Mouse (Mus musculus) frontal cortex, postnatal 14 days (tissue): ENCODE results near the gene Syt5.

Source experiments
- DNase-seq, 2 experiments: peaks; one replicate each; pipeline ENCODE4 v3.0.0; 2022; ENCODE audit warnings: low spot score in 2 of 2

Syt5 gene

DNA sequence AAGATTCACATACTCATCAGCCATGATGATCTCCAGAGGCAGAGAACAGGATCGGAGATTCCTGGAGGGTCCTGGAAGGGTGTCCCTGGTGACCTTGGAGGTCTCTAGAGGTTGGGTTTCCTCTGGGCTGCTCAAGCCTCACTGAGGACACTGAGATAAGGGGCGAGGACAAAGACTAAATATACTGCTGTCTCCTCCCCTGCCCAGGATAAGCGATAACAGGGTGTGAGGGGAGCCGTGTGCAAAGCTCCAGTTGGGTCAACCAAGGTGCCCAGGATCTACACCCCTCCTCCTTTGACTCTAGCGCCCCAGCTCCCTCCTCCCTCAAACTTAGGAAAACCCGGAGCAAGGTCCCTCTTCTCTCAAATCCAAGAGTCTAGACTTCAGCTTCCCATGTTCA is 25.0 kb downstream of the Syt5 start:
- no peak for DNase-seq

GRCm38 (mm10) chr7:4521231-4522003 is 25.9 kb downstream of the Syt5 start:
- no peak for DNase-seq

GRCm38 (mm10) chr7:4518487-4518886 is 28.9 kb downstream of the Syt5 start:
- DNase-seq: no peak

DNA sequence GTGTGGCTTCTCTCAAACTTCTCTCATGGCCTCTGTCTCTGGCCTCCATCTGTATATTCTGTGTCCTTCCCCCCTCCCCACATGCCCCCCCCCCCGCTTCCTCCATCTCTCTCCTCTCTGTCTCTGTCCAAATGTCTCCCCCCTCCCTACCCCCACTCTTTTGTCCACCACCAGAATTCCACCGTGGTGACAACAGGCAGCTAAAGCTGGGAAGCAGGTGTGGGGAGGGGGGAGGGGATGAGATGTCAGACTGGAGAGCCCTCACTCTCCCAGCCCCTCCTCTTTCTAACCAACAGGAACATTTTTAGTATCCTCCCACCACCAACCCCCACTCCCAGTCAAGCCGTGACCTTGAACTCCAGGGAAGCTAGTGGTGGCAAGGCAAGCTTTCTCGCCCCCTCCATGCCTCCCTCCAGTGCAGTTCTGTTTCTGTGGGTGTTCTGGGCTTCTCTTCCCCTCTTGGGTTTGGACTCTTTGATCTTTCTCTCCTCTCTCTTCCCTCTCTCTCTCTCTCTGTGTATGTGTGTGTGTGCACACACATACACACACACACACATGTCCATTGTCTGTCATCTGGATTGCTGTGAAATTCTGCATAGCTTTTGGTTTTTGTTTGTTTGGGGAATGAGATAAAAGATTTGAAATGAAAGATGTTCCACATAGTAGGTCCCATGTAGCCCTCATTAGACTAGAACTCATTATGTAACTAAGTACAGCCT is 30.9 kb downstream of the Syt5 start, which contains the start of gene Tnnt1:
Gene Tnnt1, minus strand, starts transcription at position 51 of the 719 bp plus-strand sequence.
- no peak for DNase-seq

- DNase-seq: no peak
These were observed 31.5 kb downstream of the Syt5 start for GRCm38 (mm10) chr7:4515853-4516252.

DNA sequence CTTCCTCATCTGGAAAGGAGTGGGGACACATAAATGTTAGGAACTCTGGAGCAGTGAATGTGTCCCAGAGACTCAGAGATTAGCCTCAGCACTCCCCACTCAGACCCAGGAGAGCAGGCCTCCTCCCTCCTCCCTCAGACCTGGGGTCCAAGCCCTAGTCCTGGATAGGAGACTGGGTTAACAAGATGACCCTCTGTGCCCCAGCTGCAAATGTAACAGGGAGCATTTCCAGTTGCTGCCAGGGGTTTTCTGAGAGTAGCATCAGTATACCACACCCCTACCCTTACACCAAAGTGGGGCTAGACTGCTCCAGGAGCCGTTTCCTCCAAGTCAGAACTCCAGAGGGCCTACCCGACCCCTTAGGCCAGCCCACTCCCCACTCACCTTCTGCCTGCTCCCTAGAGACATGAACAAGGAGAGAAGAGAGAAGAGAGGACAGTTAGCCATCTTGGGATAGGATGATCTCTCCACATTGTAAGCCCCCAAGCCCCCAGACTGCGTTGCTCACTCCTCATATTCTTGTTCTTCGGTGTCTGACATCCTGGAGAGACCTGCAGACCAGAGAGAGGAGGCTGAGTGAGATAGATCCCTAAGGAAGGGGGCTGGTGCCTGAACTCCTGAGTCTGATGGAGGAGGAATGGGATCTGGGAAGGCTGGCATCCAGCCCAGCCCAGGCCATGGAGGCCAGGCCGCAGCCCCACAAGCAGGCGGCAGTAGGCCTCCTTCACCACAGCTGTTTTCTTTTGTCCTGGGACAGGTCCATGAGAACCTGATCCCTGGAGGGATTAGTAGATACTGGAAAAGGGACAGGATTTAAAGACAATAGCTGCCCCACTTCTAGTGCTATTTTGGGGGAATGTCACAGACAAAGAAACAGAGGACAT is 33.3 kb downstream of the Syt5 start:
- no peak for DNase-seq

DNA sequence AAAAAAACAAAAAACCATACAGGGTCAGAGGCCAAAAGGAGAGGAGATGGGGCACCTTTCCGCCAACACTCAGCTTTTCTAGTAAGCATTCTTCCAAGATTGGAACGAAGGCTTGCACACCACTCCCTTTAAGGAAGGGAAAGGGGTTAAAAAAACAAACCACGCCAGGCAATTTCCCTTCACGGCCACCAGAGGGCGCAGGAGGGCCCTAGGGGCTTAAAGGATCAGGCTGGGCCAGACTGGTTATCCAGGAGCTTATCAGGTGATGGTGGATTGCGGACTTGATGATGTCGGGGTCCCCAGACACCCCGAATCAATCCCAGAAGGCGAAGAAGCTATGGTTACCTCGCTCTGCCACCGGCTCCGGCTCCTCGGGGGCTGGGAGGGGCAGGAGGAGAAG is 34.1 kb downstream of the Syt5 start:
- DNase-seq: no peak

DNA sequence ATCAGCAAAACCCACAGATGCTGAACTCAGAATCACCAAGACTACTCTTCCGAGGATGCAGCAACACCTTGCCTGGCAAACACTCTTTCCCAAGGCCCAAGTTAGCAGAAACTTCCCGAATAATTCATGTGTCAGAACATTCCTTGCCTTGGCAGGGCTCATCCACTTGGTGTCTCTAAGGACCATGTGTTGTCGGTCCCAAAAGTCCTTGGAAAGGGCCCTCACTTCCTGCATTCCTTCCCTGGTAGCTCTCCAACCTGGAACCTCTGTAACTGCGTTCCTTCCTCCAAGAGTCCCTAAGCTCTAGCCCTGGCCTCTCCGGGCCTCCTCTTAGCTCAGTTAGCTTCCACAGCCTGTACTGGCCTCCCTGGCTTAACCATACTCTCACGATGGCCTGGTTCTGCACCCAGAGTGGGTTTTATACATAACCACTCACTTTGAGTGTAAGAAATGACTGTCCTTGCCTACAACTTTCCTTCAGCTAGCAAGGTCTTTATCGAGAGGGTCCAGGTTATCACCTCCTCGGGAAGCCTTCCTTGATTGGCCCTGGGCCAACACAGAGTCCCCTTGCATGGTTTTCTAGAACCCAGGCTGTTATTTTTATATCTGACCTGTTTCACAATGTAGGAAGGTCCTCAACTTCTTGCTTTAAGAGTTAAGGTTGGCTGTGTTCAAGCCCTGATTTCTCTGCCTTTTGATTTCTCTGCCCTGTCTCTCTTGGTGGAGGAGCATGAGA is 35.7 kb downstream of the Syt5 start:
- DNase-seq: no peak

- DNase-seq: no peak
These were observed 37.3 kb downstream of the Syt5 start for GRCm38 (mm10) chr7:4509863-4510608.

GRCm38 (mm10) chr7:4508739-4509116 is 38.6 kb downstream of the Syt5 start:
- no peak for DNase-seq

GRCm38 (mm10) chr7:4508062-4508738 is 39.1 kb downstream of the Syt5 start:
- no peak for DNase-seq

GRCm38 (mm10) chr7:4507220-4507619 is 40.1 kb downstream of the Syt5 start:
- DNase-seq: no peak

GRCm38 (mm10) chr7:4504646-4505435 is 42.5 kb downstream of the Syt5 start:
- no peak for DNase-seq

GRCm38 (mm10) chr7:4503858-4504257 is 43.5 kb downstream of the Syt5 start:
- no peak for DNase-seq

DNA sequence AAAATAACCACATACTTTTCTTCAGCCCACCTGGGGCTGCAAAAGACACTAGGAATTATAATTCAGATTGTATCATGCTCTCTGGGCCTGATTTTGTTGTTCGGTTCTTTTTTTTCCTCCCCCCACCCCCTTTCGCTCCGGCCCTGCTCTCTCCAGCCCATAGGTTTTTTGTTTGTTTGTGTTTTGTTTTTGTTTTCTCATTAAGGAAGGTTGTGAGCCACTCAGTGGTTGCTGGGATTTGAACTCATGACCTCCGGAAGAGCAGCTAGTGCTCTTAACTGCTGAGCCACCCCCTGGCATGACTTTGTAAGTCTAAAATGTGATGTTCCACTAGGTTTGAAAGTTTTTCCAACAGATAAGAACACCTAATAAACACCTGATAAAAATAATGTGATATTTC is 44.2 kb downstream of the Syt5 start:
- no peak for DNase-seq

DNA sequence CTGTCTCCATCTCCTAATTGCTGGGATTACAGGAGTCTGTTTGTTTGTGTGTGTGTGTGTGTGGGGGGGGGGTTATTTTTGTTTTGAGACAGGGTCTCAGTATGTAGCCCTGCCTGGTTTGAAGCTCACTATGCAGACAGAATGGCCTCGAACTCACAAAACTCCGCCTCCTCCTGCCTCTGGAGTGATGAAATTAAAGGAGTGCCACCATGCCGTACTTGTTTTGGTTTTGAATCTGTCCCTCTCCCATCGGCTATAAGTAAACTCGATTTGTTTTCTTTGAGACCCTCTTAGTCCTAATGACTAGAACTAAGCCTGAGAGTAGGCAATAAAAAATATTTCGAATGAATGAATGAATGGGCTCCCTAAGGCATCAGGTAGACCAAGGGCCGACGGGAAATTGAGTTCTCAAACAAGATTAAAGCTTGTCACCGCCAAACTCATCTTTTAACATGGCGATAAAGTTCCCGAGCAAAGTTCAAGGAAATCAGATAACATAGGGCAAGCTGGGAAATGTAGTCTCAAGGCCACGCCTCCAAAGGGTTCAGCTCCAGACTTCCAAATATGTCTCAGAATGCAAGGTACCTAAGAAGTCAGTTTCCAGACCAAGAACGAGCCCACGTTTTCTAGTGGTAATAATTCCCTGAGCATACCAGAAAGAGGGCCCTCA is 44.8 kb downstream of the Syt5 start:
- DNase-seq: peak in 1 of 2 experiments; percentile 37

DNA sequence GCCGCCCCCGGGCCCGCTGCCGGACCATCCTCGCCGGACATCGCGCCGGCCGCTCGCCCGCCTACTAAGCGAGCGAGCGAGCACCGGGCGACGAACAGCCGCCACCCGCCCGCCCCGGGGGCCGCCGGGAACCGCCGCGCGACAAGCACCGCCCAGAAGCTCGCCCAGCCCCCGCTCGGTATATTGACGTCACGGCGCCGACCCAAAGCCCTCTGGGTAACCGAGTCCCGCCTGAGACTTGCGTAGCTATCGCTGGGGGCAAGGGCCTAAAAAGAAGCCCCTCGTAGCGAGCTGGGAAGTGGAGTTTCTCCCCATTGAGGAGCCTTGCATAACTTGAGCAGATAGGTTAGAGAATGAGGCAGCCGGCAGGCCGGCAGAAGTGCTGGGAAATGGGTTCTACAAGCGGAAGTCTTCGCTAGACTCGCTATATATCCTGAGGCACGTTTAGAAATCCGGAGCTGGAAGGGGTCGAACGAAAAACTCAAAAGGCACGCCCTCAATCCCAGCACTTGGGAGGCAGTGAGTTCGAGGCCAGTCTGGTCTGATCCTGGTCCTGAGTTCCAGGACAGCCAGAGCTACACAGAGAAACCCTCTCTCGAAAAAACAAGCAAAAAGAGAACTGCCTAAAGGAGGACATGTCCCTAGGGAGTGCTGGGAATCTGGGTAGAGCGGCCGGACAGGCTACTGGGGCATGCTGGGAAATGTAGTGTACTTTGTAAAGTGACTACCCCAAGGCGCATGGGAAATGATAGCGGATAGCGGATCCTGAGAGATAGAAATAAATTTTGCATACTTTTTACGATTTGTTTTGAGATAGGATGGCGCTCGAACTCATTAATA is 45.6 kb downstream of the Syt5 start, which contains the start of gene Ppp1r12c:
Gene Ppp1r12c, minus strand, starts transcription at position 123 of the 840 bp plus-strand sequence.
- peak; percentile 89 to 95 for DNase-seq
